Mouse (Mus musculus) left cerebral cortex, adult 11 months (tissue): ENCODE data around the gene Inpp4b.

Source experiments
- DNase-seq: peaks from one replicate; pipeline ENCODE4 v3.0.0; 2022; ENCODE audit warnings: low spot score

Gene Inpp4b

DNA sequence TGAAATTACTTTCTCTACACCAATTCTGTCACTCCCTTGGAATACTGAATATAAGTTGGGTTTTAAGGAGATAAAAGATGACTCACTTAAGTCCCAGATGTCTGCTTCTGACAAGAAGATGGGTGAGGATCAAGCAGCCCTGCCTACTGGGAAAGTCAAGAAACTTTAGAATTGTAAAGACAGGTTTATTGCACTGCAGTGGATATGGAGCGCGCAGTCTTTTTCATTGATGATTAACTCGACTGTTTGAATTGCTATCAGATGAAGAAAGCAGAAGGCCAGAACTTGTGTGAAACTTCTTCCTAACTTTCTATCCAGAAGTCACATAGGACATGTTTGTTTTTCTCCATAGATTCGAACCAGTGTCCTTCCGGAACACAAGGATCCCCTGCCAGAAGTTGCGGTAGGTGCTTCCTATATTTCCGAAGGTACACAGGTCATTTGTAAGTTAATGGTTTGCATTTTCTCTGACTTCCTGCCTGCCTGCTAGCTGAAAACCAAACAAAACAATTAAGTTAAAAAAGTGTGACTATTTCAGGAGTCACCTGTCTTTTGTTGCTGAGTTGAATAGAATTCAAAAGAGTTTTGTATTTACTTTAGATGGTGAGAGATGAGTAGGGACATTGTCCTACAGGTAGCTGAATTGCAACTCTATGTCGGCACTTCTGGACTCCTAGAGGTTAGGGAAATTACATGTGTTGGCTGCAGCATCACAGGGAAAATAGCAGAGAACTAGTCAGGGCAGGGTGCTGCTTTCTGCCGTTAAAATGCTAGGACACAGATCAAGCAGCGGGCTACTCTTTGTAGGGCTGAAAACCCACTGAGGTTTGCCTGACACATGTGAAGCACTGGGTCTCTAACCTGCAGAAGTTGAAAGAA is 502.0 kb downstream of the Inpp4b start:
- no peak for DNase-seq

DNA sequence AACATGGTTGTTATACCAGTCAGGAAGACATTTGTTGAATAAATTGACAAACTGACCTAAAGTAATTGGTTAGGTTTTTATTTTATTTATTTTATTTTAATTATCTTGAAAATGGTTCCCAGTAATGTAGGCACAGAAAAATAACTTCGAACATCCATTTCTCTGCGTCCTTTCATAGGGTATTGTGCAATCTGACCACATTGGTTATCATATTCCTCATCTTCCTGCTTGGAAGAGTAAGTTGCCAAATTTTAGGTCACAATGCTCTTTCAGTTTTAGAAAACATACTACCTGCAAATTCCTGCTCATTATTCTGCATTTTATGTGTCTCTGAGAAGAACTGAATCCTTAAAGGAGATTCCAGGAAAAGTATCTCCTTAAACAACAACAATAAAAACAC is 505.6 kb downstream of the Inpp4b start:
- DNase-seq: no peak

GRCm38 (mm10) chr8:81849976-81850375 is 507.6 kb downstream of the Inpp4b start:
- no peak for DNase-seq

DNA sequence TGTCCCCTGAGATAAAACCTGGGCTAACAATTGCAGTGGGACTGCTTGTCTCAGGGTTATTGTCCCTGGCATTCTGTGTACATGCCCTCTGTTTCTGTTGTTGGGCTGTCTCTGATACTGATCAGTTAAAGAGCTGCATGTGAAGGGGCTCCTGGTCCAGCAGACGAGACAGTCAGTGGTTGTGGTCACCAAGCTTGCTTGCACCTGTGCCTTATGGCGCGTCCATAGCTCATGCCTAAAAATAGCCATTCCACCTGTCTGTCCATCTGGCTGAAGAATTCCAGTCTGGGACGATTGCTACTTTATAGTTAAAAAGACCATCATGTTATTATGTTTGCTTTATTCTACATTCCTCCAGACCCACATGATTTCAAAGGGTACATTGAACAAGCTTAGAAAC is 510.8 kb downstream of the Inpp4b start:
- DNase-seq: no peak

DNA sequence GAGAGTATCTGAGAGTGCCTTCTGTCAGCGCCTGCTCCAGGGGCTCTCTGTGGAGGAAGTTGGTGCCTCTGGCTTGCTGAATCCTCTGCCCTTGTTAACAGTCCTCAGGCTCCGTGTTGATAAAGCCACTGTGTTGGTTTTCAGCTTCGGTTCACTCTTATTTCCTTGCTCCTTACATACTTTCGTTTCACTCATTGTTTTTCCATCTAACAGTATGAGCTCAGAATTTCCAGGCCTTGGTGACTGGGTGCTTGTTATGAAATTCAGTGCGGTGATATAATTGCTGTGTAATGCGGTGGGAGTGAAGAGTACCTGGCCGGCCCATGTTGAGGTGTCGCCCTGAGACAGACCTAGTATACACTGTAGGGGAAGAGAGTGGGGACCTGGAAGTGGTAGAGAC is 512.2 kb downstream of the Inpp4b start:
- no peak for DNase-seq

- no peak for DNase-seq
Observed at GRCm38 (mm10) chr8:81855009-81855408, 512.7 kb downstream of the Inpp4b start.

DNA sequence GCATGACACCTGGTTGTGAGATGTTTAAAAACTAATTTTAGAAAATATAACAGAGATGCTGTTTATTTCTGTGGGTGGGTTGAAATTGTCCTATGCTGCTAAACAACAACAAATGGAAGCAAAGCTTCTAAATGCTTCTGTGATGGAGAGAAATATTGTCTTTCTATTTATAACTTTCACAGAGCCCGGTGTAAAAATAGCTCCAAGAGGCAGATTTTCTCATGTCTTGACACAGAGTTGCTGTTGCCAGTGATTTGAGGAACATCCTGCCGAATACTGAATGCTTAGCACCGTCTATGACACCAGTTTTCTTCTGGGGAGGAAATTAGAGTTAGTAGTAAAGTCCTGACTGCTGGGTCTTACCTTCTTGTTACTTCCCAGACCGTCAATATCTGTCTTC is 513.8 kb downstream of the Inpp4b start:
- DNase-seq: no peak

GRCm38 (mm10) chr8:81856608-81857007 is 514.3 kb downstream of the Inpp4b start:
- no peak for DNase-seq

DNA sequence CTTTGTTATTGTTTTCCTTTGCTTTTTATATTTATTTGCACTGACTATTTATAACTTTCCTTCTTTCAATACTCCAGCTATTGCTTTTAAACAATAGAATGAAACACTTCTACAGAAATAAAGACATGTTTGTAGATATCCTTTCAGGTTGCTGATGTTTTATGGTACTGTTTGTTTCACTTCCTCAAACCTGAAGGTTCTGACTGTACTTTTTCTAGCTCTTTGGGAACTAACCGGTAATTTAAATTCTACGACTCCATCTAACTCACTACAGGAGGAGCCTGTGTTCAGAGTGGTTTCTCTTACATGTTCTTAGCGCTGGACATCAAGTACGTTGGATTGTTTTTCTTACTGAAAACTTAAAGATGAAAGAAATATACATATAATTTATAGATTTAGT is 516.0 kb downstream of the Inpp4b start:
- no peak for DNase-seq

DNA sequence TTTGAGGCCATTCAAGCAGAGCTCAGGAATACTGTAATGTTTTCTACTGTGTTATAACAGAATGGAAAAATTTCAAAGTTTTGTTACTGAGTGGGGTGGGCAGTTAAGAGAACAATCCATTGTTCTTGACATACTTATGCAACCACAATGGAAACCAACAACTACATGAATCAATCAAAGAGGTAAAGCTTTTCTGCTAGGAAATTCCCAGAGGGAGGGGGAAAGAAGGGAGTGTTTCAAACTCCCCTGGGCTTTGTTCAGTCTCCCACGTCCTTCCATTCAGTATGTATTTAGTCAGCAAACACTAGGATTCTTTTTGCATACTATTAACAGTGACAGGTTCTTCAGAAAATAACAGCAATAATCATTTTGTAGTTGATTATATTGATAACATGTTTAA is 517.4 kb downstream of the Inpp4b start:
- DNase-seq: no peak

GRCm38 (mm10) chr8:81861311-81861710 is 519.0 kb downstream of the Inpp4b start:
- no peak for DNase-seq

- DNase-seq: no peak
Observed at GRCm38 (mm10) chr8:81862738-81863137, 520.4 kb downstream of the Inpp4b start.

GRCm38 (mm10) chr8:81864318-81864717 is 522.0 kb downstream of the Inpp4b start:
- no peak for DNase-seq

DNA sequence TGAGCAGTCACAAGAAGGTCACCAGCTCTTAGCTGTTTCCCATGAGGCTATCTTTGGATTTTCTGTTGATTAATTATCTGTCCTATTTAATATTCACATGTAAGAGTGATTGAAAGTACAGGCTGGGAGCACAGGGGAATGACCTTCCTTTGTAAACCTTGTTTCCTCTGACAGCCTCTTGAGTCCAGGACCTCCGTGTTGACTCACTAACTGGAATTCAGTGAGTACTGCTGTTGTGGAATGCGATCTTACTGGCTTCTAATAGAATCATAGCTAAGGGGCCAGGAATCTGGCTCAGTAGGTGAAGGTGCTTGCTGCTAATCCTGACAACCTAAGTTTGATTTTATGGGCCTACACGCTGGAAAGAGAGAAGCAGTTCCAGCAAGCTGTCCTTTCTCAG is 523.3 kb downstream of the Inpp4b start:
- DNase-seq: no peak

DNA sequence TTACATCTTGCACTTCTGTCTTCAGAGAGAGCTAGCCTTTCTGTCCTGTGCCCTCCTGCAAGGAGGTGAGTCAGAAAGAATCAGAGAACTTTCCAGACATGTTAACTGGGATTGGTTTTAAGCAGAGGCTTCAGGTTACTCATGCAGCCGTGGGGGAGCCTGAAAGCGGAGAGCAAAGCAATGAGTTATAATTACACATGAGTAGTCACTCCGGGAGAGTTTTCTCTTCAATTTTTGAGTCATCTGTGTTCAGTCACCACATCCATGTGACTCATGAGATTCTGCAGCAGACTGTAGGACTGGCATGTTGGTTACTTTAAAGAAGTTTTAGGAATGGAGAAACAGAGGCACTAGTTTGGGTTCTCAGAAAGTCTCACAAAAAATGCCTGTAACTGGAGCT is 524.7 kb downstream of the Inpp4b start:
- DNase-seq: peak; percentile 42

DNA sequence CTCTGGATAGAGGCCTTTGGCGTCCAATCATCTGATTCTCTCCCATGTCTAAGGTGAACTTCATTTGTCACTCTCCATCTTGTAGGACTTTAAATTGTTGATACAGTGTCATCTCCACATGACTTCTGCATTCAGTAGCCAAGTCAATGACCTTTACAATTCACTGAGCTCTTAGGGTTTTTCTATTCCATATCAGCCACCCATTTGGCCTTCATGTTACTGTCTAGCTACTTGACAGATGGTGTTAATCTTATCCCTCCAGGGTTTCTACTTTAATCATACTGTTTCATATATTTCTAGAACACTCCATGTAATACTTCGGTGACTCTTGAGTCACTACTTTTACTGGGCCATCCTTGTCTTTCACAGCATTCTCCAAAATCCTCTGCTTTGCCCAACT is 528.1 kb downstream of the Inpp4b start:
- DNase-seq: no peak

GRCm38 (mm10) chr8:81880071-81880470 is 537.7 kb downstream of the Inpp4b start:
- no peak for DNase-seq

GRCm38 (mm10) chr8:81884195-81884594 is 541.8 kb downstream of the Inpp4b start:
- DNase-seq: no peak

DNA sequence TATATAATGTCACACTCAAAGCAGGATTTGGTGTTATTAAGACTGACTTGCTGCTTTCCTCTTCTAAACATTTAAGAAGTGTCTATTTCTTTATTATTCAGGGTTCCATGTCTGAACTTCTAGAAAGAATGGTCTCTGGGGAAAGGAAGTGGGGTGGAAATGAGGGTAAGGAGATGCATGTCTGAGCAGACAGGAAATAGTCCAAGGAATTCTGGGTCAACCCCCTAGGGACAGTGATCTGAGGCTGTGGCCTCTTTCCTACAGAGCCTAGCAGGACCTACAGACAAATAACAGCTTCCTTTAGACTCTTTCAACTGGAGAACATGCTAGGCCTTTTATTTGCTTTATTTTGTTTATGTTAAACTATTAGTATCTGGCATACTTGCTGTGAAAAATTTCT is 546.5 kb downstream of the Inpp4b start:
- no peak for DNase-seq

DNA sequence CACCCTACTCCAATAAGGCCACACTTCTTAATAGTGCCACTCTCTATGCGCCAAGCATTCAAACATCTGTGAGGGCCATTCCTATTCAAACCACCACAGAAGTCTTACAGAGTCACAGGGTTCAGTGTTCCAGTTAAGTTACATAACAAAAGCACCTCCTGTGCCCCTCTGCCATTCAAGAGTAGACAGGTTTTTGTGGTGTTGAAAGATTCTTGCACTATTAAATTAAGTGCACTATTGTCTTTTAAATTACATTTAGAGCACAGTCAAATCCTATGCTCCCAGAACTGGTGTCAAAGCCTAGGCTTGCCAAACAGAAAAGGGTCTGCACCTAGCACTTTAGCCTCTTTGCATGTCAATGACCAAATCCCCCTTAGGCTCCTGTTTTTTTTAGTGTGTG is 550.9 kb downstream of the Inpp4b start:
- no peak for DNase-seq

- no peak for DNase-seq
Observed at GRCm38 (mm10) chr8:81946812-81947211, 604.5 kb downstream of the Inpp4b start.

- DNase-seq: no peak
Observed at GRCm38 (mm10) chr8:81953101-81953500, 610.7 kb downstream of the Inpp4b start.

DNA sequence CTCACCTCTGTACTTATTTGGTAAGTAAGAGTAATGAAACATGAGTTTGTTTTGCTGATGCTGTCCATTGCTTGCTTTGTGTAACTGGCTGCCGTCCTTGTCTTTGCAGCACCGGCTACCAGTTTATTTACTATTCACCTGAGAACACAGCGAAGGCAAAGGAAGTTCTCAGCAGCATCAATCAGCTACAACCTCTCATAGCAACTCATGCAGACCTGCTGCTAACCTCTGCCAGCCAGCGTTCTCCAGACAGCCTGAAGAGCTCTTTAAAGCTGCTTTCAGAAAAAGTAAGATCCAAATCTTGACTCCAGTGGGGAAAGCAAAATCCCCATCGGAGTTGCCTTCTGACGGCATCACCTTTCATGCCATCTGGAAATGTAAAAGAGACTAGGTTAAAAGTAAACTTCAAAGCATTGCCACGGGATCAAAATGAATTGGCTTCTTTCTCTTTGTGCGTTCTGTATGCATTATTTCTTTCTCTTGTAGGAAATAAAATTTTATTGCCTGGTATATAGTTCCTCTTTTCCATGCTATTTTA is 642.8 kb downstream of the Inpp4b start:
- no peak for DNase-seq

- DNase-seq: no peak
Observed at GRCm38 (mm10) chr8:81992966-81993365, 650.6 kb downstream of the Inpp4b start.
